Mouse (Mus musculus): Measurements from ENCODE around the gene Memo1. TPM values are rescaled to one million over a fixed set of nuclear protein-coding genes. Genes with fewer than 3 reads are reported as not detected.

Gene Memo1
- total and polyA plus RNA-seq, 3 experiments = 47.7 to 133 (median 76.4) TPM

Other genes with a start within 250 kb of the Memo1 start
- not detected in 2 replicates for gene Srd5a2, start 247.6 kb downstream of the Memo1 start, total RNA-seq (2012; rRNA removed)
- not detected in 2 replicates for gene Srd5a2, start 247.6 kb downstream of the Memo1 start, total RNA-seq (2014; rRNA removed)
- not detected in 2 replicates for gene Srd5a2, start 247.6 kb downstream of the Memo1 start, polyA plus RNA-seq (2012; ENCODE audit: insufficient read length, low read depth)
- 66.7 and 87.4 TPM in 2 replicates for gene Dpy30, start 28.4 kb upstream of the Memo1 start, total RNA-seq (2012; rRNA removed)
- 156 and 170 TPM in 2 replicates for gene Dpy30, start 28.4 kb upstream of the Memo1 start, total RNA-seq (2014; rRNA removed)
- 184 and 244 TPM in 2 replicates for gene Dpy30, start 28.4 kb upstream of the Memo1 start, polyA plus RNA-seq (2012; ENCODE audit: insufficient read length, low read depth)
- 15.0 and 17.3 TPM in 2 replicates for gene Spast, start 43.5 kb upstream of the Memo1 start, total RNA-seq (2012; rRNA removed)
- gene Spast, start 43.5 kb upstream of the Memo1 start, total RNA-seq (2014; rRNA removed) = 26.8 and 30.8 TPM in 2 replicates
- gene Spast, start 43.5 kb upstream of the Memo1 start, polyA plus RNA-seq (2012; ENCODE audit: insufficient read length, low read depth) = 19.5 and 21.7 TPM in 2 replicates
- 16.2 and 16.8 TPM in 2 replicates for gene Slc30a6, start 100.1 kb upstream of the Memo1 start, total RNA-seq (2012; rRNA removed)
- gene Slc30a6, start 100.1 kb upstream of the Memo1 start, total RNA-seq (2014; rRNA removed) = 27.2 and 31.5 TPM in 2 replicates
- gene Slc30a6, start 100.1 kb upstream of the Memo1 start, polyA plus RNA-seq (2012; ENCODE audit: insufficient read length, low read depth) = 17.1 and 19.7 TPM in 2 replicates
- 1.9 and 2.0 TPM in 2 replicates for gene Nlrc4, start 163.6 kb upstream of the Memo1 start, total RNA-seq (2012; rRNA removed)
- 3.3 and 4.3 TPM in 2 replicates for gene Nlrc4, start 163.6 kb upstream of the Memo1 start, total RNA-seq (2014; rRNA removed)
- gene Nlrc4, start 163.6 kb upstream of the Memo1 start, polyA plus RNA-seq (2012; ENCODE audit: insufficient read length, low read depth) = 5.9 and 6.0 TPM in 2 replicates
- gene Yipf4, start 194.0 kb upstream of the Memo1 start, total RNA-seq (2012; rRNA removed) = 28.9 and 32.9 TPM in 2 replicates
- 77.7 and 81.3 TPM in 2 replicates for gene Yipf4, start 194.0 kb upstream of the Memo1 start, total RNA-seq (2014; rRNA removed)
- gene Yipf4, start 194.0 kb upstream of the Memo1 start, polyA plus RNA-seq (2012; ENCODE audit: insufficient read length, low read depth) = 41.6 and 42.8 TPM in 2 replicates
- 57.2 and 65.6 TPM in 2 replicates for gene Birc6, start 232.8 kb upstream of the Memo1 start, total RNA-seq (2012; rRNA removed)
- 45.3 and 55.5 TPM in 2 replicates for gene Birc6, start 232.8 kb upstream of the Memo1 start, total RNA-seq (2014; rRNA removed)
- gene Birc6, start 232.8 kb upstream of the Memo1 start, polyA plus RNA-seq (2012; ENCODE audit: insufficient read length, low read depth) = 61.3 and 78.7 TPM in 2 replicates

Data from CH12.LX (cell line).